Mouse (Mus musculus) heart, embryonic 14.5 days (tissue): ENCODE data around the gene Fam89a. TPM values are rescaled to one million over a fixed set of nuclear protein-coding genes. Genes with fewer than 3 reads are reported as not detected.
A peak's percentile ranks its signal among the peaks of the same experiment; 100 is the strongest.

ENCODE experiments used
- ATAC-seq: fragments of 200-750 bp; cut with Nextera tagmentation; 2 replicates; pipeline ENCODE4 v1.8.0; 2017; ENCODE audit warnings: low read depth, moderate TSS enrichment; ENCODE audit not compliant: insufficient number of reproducible peaks, insufficient read depth, low FRiP score
- H3K27ac ChIP-seq, 2 experiments: fragments of 200-500 bp in 1 of 2; fragments of 300-500 bp in 1 of 2; sonication (generic) in 1 of 2; replicated peaks in 1 of 2; 2 replicates each; pipeline ENCODE4 v1.5.1; 2012 to 2014; ENCODE audit warnings: low read depth in 2 of 2, low read length in 2 of 2, control low read depth in 1 of 2, mild to moderate bottlenecking in 1 of 2, mixed read lengths in 1 of 2; ENCODE audit not compliant: control insufficient read depth in 1 of 2, insufficient read depth in 1 of 2
- H3K27me3 ChIP-seq: fragments of 300-500 bp; sonication (generic); 2 replicates; pipeline ENCODE4 v1.6.1; 2014; ENCODE audit warnings: mild to moderate bottlenecking, low read length, control low read depth; ENCODE audit not compliant: control insufficient read depth, insufficient read depth
- H3K36me3 ChIP-seq: fragments of 300-500 bp; sonication (generic); 2 replicates; pipeline ENCODE4 v1.6.1; 2014; ENCODE audit warnings: mild to moderate bottlenecking, control low read depth, low read length, mixed read lengths; ENCODE audit not compliant: control insufficient read depth, insufficient read depth
- H3K4me1 ChIP-seq, 2 experiments: fragments of 200-500 bp in 1 of 2; fragments of 300-500 bp in 1 of 2; sonication (generic) in 1 of 2; 2 replicates each; pipeline ENCODE4 v1.6.1; 2012 to 2014; ENCODE audit warnings: low read length in 2 of 2, control low read depth in 1 of 2, mixed read lengths in 1 of 2; ENCODE audit not compliant: control insufficient read depth in 2 of 2, insufficient read depth in 2 of 2
- H3K4me2 ChIP-seq: fragments of 300-500 bp; sonication (generic); 2 replicates; pipeline ENCODE4 v1.6.1; 2014; ENCODE audit warnings: mild to moderate bottlenecking, low read length
- H3K4me3 ChIP-seq, 2 experiments: fragments of 200-500 bp in 1 of 2; fragments of 300-500 bp in 1 of 2; sonication (generic) in 1 of 2; 2 replicates each; pipeline ENCODE4 v1.5.1; 2012 to 2014; ENCODE audit warnings: low read length in 2 of 2, mild to moderate bottlenecking in 2 of 2, control low read depth in 1 of 2, low read depth in 1 of 2, moderate library complexity in 1 of 2; ENCODE audit not compliant: control insufficient read depth in 1 of 2, insufficient read depth in 1 of 2
- H3K9ac ChIP-seq: fragments of 300-500 bp; sonication (generic); 2 replicates; pipeline ENCODE4 v1.6.1; 2014; ENCODE audit warnings: mild to moderate bottlenecking, low read length
- H3K9me3 ChIP-seq: fragments of 300-500 bp; sonication (generic); 2 replicates; pipeline ENCODE4 v1.6.1; 2016; ENCODE audit warnings: low read length, control low read depth; ENCODE audit not compliant: control insufficient read depth
- WGBS: fragments of 180-500 bp; shearing (Covaris S2); extraction: QIAGEN DNeasy Blood & Tissue Kit; methylation state at CpG from one replicate; pipeline ENCODE4 v1.1.7; 2014; 5-methylcytosine and 5-hydroxymethylcytosine counted together
- polyA plus RNA-seq: library from polyadenylated mRNA; unstranded; fragments of >200 nt; fragmentation: Nextera tagmentation; extraction: Ambion mirVana; gene quantifications from 2 replicates; pipeline ENCODE4 v1.2.1, GENCODE M21; 2014

Gene Fam89a
- polyA plus RNA-seq, 1 experiment from 2014 or later = 1.2 TPM

DNA sequence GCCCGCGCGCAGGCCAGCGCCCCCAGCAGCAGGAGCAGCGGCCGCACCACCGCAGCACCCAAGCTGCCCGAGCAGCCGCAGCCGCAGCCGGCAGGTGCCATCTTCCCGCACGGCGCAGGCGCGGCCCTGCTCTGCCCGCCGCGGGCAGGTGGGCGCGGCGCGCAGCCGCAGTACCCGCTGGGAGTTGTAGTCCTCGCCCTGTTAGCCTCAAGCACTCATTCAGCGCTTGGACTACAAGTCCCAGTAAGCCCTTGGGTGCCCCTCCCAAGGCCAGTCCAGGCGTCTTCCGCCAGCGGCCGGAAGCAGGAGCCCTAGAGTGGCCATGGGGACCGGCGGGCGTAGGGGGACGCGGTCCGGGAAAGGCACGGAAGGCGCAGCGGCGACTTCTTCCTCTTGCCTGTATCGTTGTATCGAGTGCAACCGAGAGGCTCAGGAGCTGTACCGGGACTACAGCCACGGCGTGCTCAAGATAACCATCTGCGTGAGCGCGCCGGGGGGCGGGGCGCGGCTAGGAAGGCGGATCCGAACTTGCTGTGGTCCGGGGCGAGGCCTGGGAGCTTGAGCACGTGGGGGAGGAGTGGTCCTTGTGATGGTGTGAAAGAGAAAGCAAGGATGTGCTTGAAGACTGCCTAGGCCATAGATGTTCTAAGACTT is 29.6 kb downstream of the Fam89a start, which contains the start of the genes Ttc13 and Arv1:
Gene Ttc13 (minus strand): TSS at position 122 of the 654 bp plus-strand sequence.
Gene Arv1 (plus strand): TSS at position 278 of the 654 bp plus-strand sequence.
- peak within 1 kb of the TSS; percentile 90 to 94 for H3K4me3 ChIP-seq
- peak within 1 kb of the TSS; percentile 92 for H3K9ac ChIP-seq
- peaks cover 17% of the 10 kb centered on the region for H3K36me3 ChIP-seq
- peak within 1 kb of the TSS; percentile 93 for H3K4me2 ChIP-seq
- peak within 1 kb of the TSS in 1 of 2 experiments; percentile 55; a peak in 2 of 4 replicates for H3K27ac ChIP-seq
- ATAC-seq = peak; percentile 99
- H3K9me3 ChIP-seq = no peaks in the 10 kb centered on the region
- under 1% methylated on average over 59 of the region's 59 CpGs for WGBS
- peaks cover 8 to 19% of the 10 kb centered on the region in 2 experiments for H3K4me1 ChIP-seq
- no peaks in the 10 kb centered on the region for H3K27me3 ChIP-seq

GRCm38 (mm10) chr8:124720938-124721861 is 30.4 kb downstream of the Fam89a start:
- H3K9ac ChIP-seq = peak overlapping the region; percentile 92
- H3K4me2 ChIP-seq = peak overlapping the region; percentile 93
- ATAC-seq = peak; percentile 38
- H3K27me3 ChIP-seq = no peaks in the 10 kb centered on the region
- H3K4me1 ChIP-seq = peaks cover 8 to 19% of the 10 kb centered on the region in 2 experiments
- peak overlapping the region in 1 of 2 experiments; percentile 55; a peak in 2 of 4 replicates for H3K27ac ChIP-seq
- H3K36me3 ChIP-seq = peaks cover 9% of the 10 kb centered on the region
- H3K4me3 ChIP-seq = peak overlapping the region; percentile 90 to 94
- 4% methylated on average over 23 of the region's 31 CpGs for WGBS
- H3K9me3 ChIP-seq = no peaks in the 10 kb centered on the region

GRCm38 (mm10) chr8:124720133-124720532 is 31.5 kb downstream of the Fam89a start:
- no peak overlapping the region for H3K27ac ChIP-seq
- 77% methylated on average over 7 of the region's 7 CpGs for WGBS
- no peak overlapping the region for H3K4me3 ChIP-seq
- peaks cover 8 to 19% of the 10 kb centered on the region in 2 experiments for H3K4me1 ChIP-seq
- H3K9me3 ChIP-seq = no peaks in the 10 kb centered on the region
- ATAC-seq = no peak
- no peak overlapping the region for H3K9ac ChIP-seq
- H3K4me2 ChIP-seq = no peak overlapping the region
- H3K36me3 ChIP-seq = peaks cover under 1% of the 10 kb centered on the region; the same call in 1 of the 2 replicates
- H3K27me3 ChIP-seq = no peaks in the 10 kb centered on the region

GRCm38 (mm10) chr8:124715736-124716135 is 35.9 kb downstream of the Fam89a start:
- Histone ChIP-seq H3K9ac (no peak overlapping the region), H3K4me1 (peaks cover 0 to 3% of the 10 kb centered on the region in 2 experiments; a peak in 2 of 4 replicates), H3K4me2 (no peak overlapping the region), H3K27ac (no peak overlapping the region), H3K4me3 (no peak overlapping the region), H3K9me3 (no peaks in the 10 kb centered on the region), H3K36me3 (peaks cover 32% of the 10 kb centered on the region), H3K27me3 (no peaks in the 10 kb centered on the region)
- no peak for ATAC-seq
- WGBS = 72% methylated on average over 8 of the region's 8 CpGs

- Histone ChIP-seq H3K27me3 (no peaks in the 10 kb centered on the region), H3K4me1 (no peaks in the 10 kb centered on the region), H3K27ac (no peak overlapping the region), H3K4me3 (no peak overlapping the region), H3K36me3 (peaks cover 48% of the 10 kb centered on the region), H3K9me3 (no peaks in the 10 kb centered on the region), H3K9ac (no peak overlapping the region), H3K4me2 (no peak overlapping the region)
- ATAC-seq = no peak
- WGBS = 91% methylated on average over 6 of the region's 6 CpGs
These were observed 38.4 kb downstream of the Fam89a start for GRCm38 (mm10) chr8:124713207-124713606.

DNA sequence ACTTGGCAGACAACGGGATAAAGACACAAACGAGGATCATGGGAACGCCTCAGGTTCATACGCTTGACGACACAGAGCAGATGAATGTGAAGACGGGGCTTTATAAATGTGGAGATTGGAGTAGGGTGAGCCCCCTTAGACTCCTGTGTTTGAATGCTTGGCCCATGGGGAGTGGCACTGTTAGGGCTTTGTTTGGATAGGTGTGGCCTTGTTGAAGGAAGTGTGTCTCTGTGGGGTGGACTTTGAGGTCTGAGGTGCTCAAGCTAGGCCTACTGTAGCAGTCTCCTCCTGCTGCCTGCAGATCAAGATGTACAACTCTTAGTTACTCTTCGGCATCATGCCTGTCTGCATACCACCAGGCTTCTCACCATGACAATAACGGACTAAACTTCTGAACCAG is 45.8 kb downstream of the Fam89a start:
- no peaks in the 10 kb centered on the region for H3K4me1 ChIP-seq
- H3K4me3 ChIP-seq = no peak overlapping the region
- H3K36me3 ChIP-seq = peaks cover 51% of the 10 kb centered on the region
- H3K9ac ChIP-seq = no peak overlapping the region
- H3K27me3 ChIP-seq = no peaks in the 10 kb centered on the region
- H3K27ac ChIP-seq = no peak overlapping the region
- no peaks in the 10 kb centered on the region for H3K9me3 ChIP-seq
- 96% methylated on average over 8 of the region's 8 CpGs for WGBS
- H3K4me2 ChIP-seq = no peak overlapping the region
- no peak for ATAC-seq

- no peak for ATAC-seq
- no peaks in the 10 kb centered on the region for H3K4me1 ChIP-seq
- H3K36me3 ChIP-seq = peaks cover 52% of the 10 kb centered on the region
- no peaks in the 10 kb centered on the region for H3K9me3 ChIP-seq
- H3K27ac ChIP-seq = no peak overlapping the region
- 86% methylated on average over 4 of the region's 4 CpGs for WGBS
- no peaks in the 10 kb centered on the region for H3K27me3 ChIP-seq
- H3K4me3 ChIP-seq = no peak overlapping the region
- no peak overlapping the region for H3K4me2 ChIP-seq
- H3K9ac ChIP-seq = no peak overlapping the region
These were observed 47.3 kb downstream of the Fam89a start for GRCm38 (mm10) chr8:124704376-124704775.
